Comparison of ENCODE assay signal across 9 mouse cellular contexts in genomic region chr2:159443581-159443980, GRCm38 (mm10).
A peak's percentile ranks its signal among the peaks of the same experiment; 100 is the strongest.
DNase-seq lines count a peak whose midpoint lies in the region; ATAC-seq and TF ChIP-seq lines count a peak whose summit lies in the region.
"Had no signal": no experiment of that assay in that cellular context is flagged by ENCODE, and none has a peak within 500 bp of the region (broad histone marks: within the 10 kb centered on the region; RNA-seq: fewer than 3 reads in every experiment).

No protein-coding gene starts in this region.

- no peaks in the 10 kb centered on the region for H3K9me3 ChIP-seq in forebrain, embryonic 10.5 days
- no peaks in the 10 kb centered on the region for H3K9me3 ChIP-seq in forebrain, embryonic 15.5 days
- H3K9me3 ChIP-seq in lung, embryonic 14.5 days (ENCODE audit: low read depth, low read length): no peaks in the 10 kb centered on the region
- H3K9me3 ChIP-seq in embryonic facial prominence, embryonic 14.5 days (ENCODE audit: control insufficient read depth, low read length): no peaks in the 10 kb centered on the region
- H3K9me3 ChIP-seq: embryonic facial prominence, embryonic 15.5 days had no signal

- H3K4me1 ChIP-seq in forebrain, embryonic 10.5 days: peaks cover 13% of the 10 kb centered on the region; the same call in 1 of the 2 replicates
- peaks cover 3% of the 10 kb centered on the region; the same call in 1 of the 2 replicates for H3K4me1 ChIP-seq in forebrain, embryonic 15.5 days
- no peaks in the 10 kb centered on the region for H3K4me1 ChIP-seq in lung, embryonic 14.5 days (ENCODE audit: insufficient read depth)
- H3K4me1 ChIP-seq in embryonic facial prominence, embryonic 14.5 days (ENCODE audit: control insufficient read depth, insufficient read depth, low read length): no peaks in the 10 kb centered on the region
- H3K4me1 ChIP-seq: embryonic facial prominence, embryonic 15.5 days had no signal

- H3K9ac ChIP-seq in forebrain, embryonic 15.5 days (replicated peaks): no peak overlapping the region
- no peak overlapping the region for H3K9ac ChIP-seq in lung, embryonic 14.5 days
- H3K9ac ChIP-seq in embryonic facial prominence, embryonic 14.5 days (ENCODE audit: low read depth, low read length): no peak overlapping the region
- H3K9ac ChIP-seq: embryonic facial prominence, embryonic 15.5 days had no signal

- no peak overlapping the region for H3K4me3 ChIP-seq in forebrain, embryonic 10.5 days
- no peak overlapping the region for H3K4me3 ChIP-seq in forebrain, embryonic 15.5 days
- H3K4me3 ChIP-seq in lung, embryonic 14.5 days (ENCODE audit: low read depth, low read length): no peak overlapping the region
- no peak overlapping the region for H3K4me3 ChIP-seq in embryonic facial prominence, embryonic 14.5 days (ENCODE audit: low read depth, low read length)
- H3K4me3 ChIP-seq: embryonic facial prominence, embryonic 15.5 days had no signal

- no peak overlapping the region for H3K27ac ChIP-seq in forebrain, embryonic 10.5 days
- no peak overlapping the region for H3K27ac ChIP-seq in forebrain, embryonic 15.5 days (replicated peaks)
- H3K27ac ChIP-seq in lung, embryonic 14.5 days (ENCODE audit: low read depth): no peak overlapping the region
- H3K27ac ChIP-seq in embryonic facial prominence, embryonic 14.5 days (replicated peaks; ENCODE audit: low read depth, low read length): no peak overlapping the region
- H3K27ac ChIP-seq: embryonic facial prominence, embryonic 15.5 days had no signal

- WGBS in forebrain, embryonic 10.5 days: 19% methylated on average over 8 of the region's 8 CpGs
- 13% methylated on average over 8 of the region's 8 CpGs for WGBS in forebrain, embryonic 15.5 days
- WGBS in lung, embryonic 14.5 days: 22% methylated on average over 8 of the region's 8 CpGs
- WGBS in embryonic facial prominence, embryonic 14.5 days: 16% methylated on average over 8 of the region's 8 CpGs

- ATAC-seq in forebrain, embryonic 15.5 days (replicated peaks): no peak
- no peak for ATAC-seq in lung, embryonic 14.5 days (ENCODE audit: insufficient read depth)
- no peak for ATAC-seq in embryonic facial prominence, embryonic 14.5 days (ENCODE audit: low read depth)

- no peak overlapping the region for H3K4me2 ChIP-seq in forebrain, embryonic 15.5 days (replicated peaks)
- H3K4me2 ChIP-seq in lung, embryonic 14.5 days: no peak overlapping the region
- H3K4me2 ChIP-seq in embryonic facial prominence, embryonic 14.5 days (ENCODE audit: low read depth, low read length): no peak overlapping the region
- H3K4me2 ChIP-seq: embryonic facial prominence, embryonic 15.5 days had no signal

- DNase-seq in forebrain, embryonic 10.5 days (ENCODE audit: extremely low spot score, low spot score): peak; percentile 21
- DNase-seq in lung, embryonic 14.5 days: peak; percentile 74
- DNase-seq in lung, postnatal 36 days: no peak
- DNase-seq in embryonic facial prominence, embryonic 14.5 days (ENCODE audit: low spot score): peak; percentile 63
- DNase-seq in mesoderm, embryonic 11.5 days (ENCODE audit: low read depth, low spot score): peak; percentile 43
- no peak for DNase-seq in T-cell, adult 2 months (ENCODE audit: low spot score)
- DNase-seq in kidney, adult 18-20 months: no peak

- peak; percentile 49 for TF ChIP-seq CTCF in lung, embryonic 14.5 days (IDR thresholded peaks at IDR 0.05; ENCODE audit: low read depth)

- H3K36me3 ChIP-seq in forebrain, embryonic 10.5 days (replicated peaks): no peaks in the 10 kb centered on the region
- H3K36me3 ChIP-seq in forebrain, embryonic 15.5 days: no peaks in the 10 kb centered on the region
- no peaks in the 10 kb centered on the region for H3K36me3 ChIP-seq in lung, embryonic 14.5 days (ENCODE audit: insufficient read depth)
- no peaks in the 10 kb centered on the region for H3K36me3 ChIP-seq in embryonic facial prominence, embryonic 14.5 days (ENCODE audit: control insufficient read depth, insufficient read depth, low read length)
- H3K36me3 ChIP-seq: embryonic facial prominence, embryonic 15.5 days had no signal

- H3K27me3 ChIP-seq in forebrain, embryonic 10.5 days (ENCODE audit: poor library complexity, severe bottlenecking): no peaks in the 10 kb centered on the region
- no peaks in the 10 kb centered on the region for H3K27me3 ChIP-seq in forebrain, embryonic 15.5 days
- no peaks in the 10 kb centered on the region for H3K27me3 ChIP-seq in lung, embryonic 14.5 days (ENCODE audit: insufficient read depth, low read length)
- H3K27me3 ChIP-seq in embryonic facial prominence, embryonic 14.5 days (replicated peaks; ENCODE audit: control insufficient read depth, insufficient read depth, low read length): 0 out of 2 replicates have a peak, but pooled peaks cover 5% of the 10 kb centered on the region
- H3K27me3 ChIP-seq: embryonic facial prominence, embryonic 15.5 days had no signal

Comparison
In these comparisons a context has a peak if more than half of its experiments do, and no peak if none do; other contexts are left out.
1. DNase-seq: peak in forebrain, embryonic 10.5 days (single experiment), lung, embryonic 14.5 days (single experiment), embryonic facial prominence, embryonic 14.5 days (single experiment) and mesoderm, embryonic 11.5 days (single experiment); none in lung, postnatal 36 days (single experiment), T-cell, adult 2 months (single experiment) and kidney, adult 18-20 months (single experiment).